Mouse (Mus musculus) C2C12 (cell line): Measurements from ENCODE around the gene Adamts20.

Source experiments
- CTCF ChIP-seq: IDR thresholded peaks from one replicate; pipeline ENCODE4 v1.5.1; 2011; ENCODE audit not compliant: control insufficient read depth, insufficient read depth, insufficient read length
- MAX ChIP-seq: IDR thresholded peaks from one replicate; pipeline ENCODE4 v1.6.1; 2011; ENCODE audit warnings: mild to moderate bottlenecking, control low read depth
- MYOD1 ChIP-seq: IDR thresholded peaks from one replicate; pipeline ENCODE4 v1.6.1; 2011; ENCODE audit warnings: low read depth; ENCODE audit not compliant: control insufficient read depth, insufficient read length
- USF1 ChIP-seq: IDR thresholded peaks from one replicate; pipeline ENCODE4 v1.6.1; 2011; ENCODE audit warnings: low read depth, mild to moderate bottlenecking, control low read depth, moderate library complexity

DNA sequence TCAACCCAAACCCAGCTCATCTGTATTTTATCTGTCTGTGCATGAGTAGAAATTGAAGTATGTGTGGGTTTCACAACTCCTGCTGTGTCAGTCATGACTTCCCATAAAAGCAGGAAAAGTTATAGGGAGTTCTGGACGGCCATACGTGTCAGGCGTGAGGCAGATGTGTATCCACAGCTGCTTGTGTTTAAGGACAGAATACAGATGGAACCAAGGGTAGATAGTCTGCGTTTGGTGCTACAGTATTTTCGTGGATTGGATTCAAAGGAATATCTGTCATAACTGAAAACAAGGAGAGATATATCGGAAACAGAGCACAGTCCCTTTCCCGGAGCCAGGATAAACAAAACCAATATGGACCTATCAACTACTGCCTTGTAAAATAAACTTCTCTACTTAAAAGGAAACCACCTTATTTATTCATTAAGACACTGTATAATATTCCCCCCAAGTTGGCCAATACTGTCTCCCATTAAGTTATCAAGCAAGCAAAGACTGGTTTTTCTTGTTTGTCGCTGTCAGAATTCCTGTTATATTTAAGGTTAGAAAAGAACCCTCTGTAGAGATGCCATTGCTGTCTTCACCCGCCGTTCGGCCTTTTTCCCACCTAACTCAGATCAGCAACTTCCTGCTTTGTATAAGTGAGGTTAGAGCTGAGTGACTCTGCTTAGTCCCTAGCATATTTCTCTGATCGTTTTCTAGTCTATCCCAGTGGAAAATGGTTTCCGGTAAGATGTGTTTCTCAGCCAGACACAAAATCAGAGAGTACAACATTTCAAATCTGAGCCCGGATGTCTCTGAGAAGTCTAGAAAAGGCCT, 227.0 kb downstream of the Adamts20 start:
- TF ChIP-seq CTCF (no peak), MAX (no peak), MYOD1 (no peak), USF1 (no peak)
